Mouse (Mus musculus) MEL (cell line): Measurements from ENCODE around the gene Mcoln1. TPM values are rescaled to one million over a fixed set of nuclear protein-coding genes. Genes with fewer than 3 reads are reported as not detected.

Experiments
- DNase-seq: peaks from one replicate; pipeline ENCODE4 v3.0.0; 2011; ENCODE audit warnings: low read depth, low spot score
- H3K27ac ChIP-seq: 2 replicates; pipeline ENCODE4 v1.5.1; 2012; ENCODE audit warnings: low read depth, mild to moderate bottlenecking, control low read depth, low read length, moderate library complexity; ENCODE audit not compliant: control insufficient read depth
- H3K27me3 ChIP-seq, 2 experiments: fragments of 150-350 bp in 1 of 2; sonication (generic) in 1 of 2; 2 replicates each; pipeline ENCODE4 v1.6.1; 2012; ENCODE audit warnings: low read length in 2 of 2, mild to moderate bottlenecking in 2 of 2, improper control_type of control experiment in 1 of 2, moderate library complexity in 1 of 2; ENCODE audit not compliant: insufficient read depth in 2 of 2, control insufficient read depth in 1 of 2
- H3K36me3 ChIP-seq, 2 experiments: 2 replicates each; pipeline ENCODE4 v1.6.1; 2012 to 2014; ENCODE audit warnings: low read length in 2 of 2, improper control_type of control experiment in 1 of 2, inconsistent platforms in 1 of 2, mild to moderate bottlenecking in 1 of 2; ENCODE audit not compliant: insufficient read depth in 2 of 2, control insufficient read depth in 1 of 2
- H3K4me1 ChIP-seq, 2 experiments: fragments of 150-350 bp in 1 of 2; sonication (generic) in 1 of 2; 2 replicates each; pipeline ENCODE4 v1.6.1; 2012; ENCODE audit warnings: low read length in 2 of 2, improper control_type of control experiment in 1 of 2, mild to moderate bottlenecking in 1 of 2; ENCODE audit not compliant: insufficient read depth in 2 of 2, control insufficient read depth in 1 of 2
- H3K4me3 ChIP-seq, 2 experiments: fragments of 150-350 bp in 1 of 2; sonication (generic) in 1 of 2; 2 replicates each; pipeline ENCODE4 v1.5.1; 2012; ENCODE audit warnings: low read depth in 2 of 2, low read length in 2 of 2, mild to moderate bottlenecking in 2 of 2, moderate library complexity in 2 of 2, control low read depth in 1 of 2, improper control_type of control experiment in 1 of 2; ENCODE audit not compliant: control insufficient read depth in 1 of 2, insufficient read depth in 1 of 2
- H3K79me2 ChIP-seq: 2 replicates; pipeline ENCODE4 v1.6.1; 2012; ENCODE audit warnings: mild to moderate bottlenecking, low read length, moderate library complexity; ENCODE audit not compliant: control insufficient read depth, poor library complexity, insufficient read depth
- H3K9ac ChIP-seq: 2 replicates; pipeline ENCODE4 v1.6.1; 2012; ENCODE audit warnings: low read depth, mild to moderate bottlenecking, control low read depth, low read length, moderate library complexity; ENCODE audit not compliant: control insufficient read depth, poor library complexity, severe bottlenecking
- H3K9me3 ChIP-seq: fragments of 150-350 bp; sonication (generic); replicated peaks from 2 replicates; pipeline ENCODE4 v1.6.1; 2012; ENCODE audit warnings: mild to moderate bottlenecking, low read length, improper control_type of control experiment, moderate library complexity; ENCODE audit not compliant: insufficient read depth
- CTCF ChIP-seq, 3 experiments: IDR thresholded peaks in 2 of 3; conservative IDR thresholded peaks in 1 of 3; 2 replicates each; pipeline ENCODE4 v1.5.1; 2011 to 2012; ENCODE audit warnings: low read length in 3 of 3, low read depth in 2 of 3, mild to moderate bottlenecking in 2 of 3, improper control_type of control experiment in 1 of 3, inconsistent platforms in 1 of 3, mixed read lengths in 1 of 3, moderate library complexity in 1 of 3; ENCODE audit not compliant: control insufficient read depth in 1 of 3, insufficient read depth in 1 of 3, poor library complexity in 1 of 3, severe bottlenecking in 1 of 3
- E2F4 ChIP-seq: IDR thresholded peaks from 2 replicates; pipeline ENCODE4 v1.6.1; 2011; ENCODE audit warnings: low read depth, low read length, improper control_type of control experiment, borderline replicate concordance
- GABPA ChIP-seq: IDR thresholded peaks from 2 replicates; pipeline ENCODE4 v1.6.1; 2012; ENCODE audit warnings: low read depth, mild to moderate bottlenecking, inconsistent platforms, low read length, improper control_type of control experiment, moderate library complexity
- GATA1 ChIP-seq: IDR thresholded peaks from 2 replicates; pipeline ENCODE4 v1.6.1; 2011; ENCODE audit warnings: low read depth, low read length, improper control_type of control experiment
- HCFC1 ChIP-seq: IDR thresholded peaks from 2 replicates; pipeline ENCODE4 v1.6.1; 2012; ENCODE audit warnings: low read depth, mild to moderate bottlenecking, inconsistent platforms, low read length, improper control_type of control experiment, moderate library complexity
- MAZ ChIP-seq: IDR thresholded peaks from 2 replicates; pipeline ENCODE4 v1.6.1; 2012; ENCODE audit warnings: low read depth, mild to moderate bottlenecking, inconsistent platforms, low read length, improper control_type of control experiment
- MYC ChIP-seq: IDR thresholded peaks from 2 replicates; pipeline ENCODE4 v1.6.1; 2011; ENCODE audit warnings: low read depth, mild to moderate bottlenecking, low read length, improper control_type of control experiment, moderate library complexity
- NELFE ChIP-seq: IDR thresholded peaks from 2 replicates; pipeline ENCODE4 v1.6.1; 2011; ENCODE audit warnings: low read depth, low read length, improper control_type of control experiment
- NRF1 ChIP-seq: IDR thresholded peaks from 2 replicates; pipeline ENCODE4 v1.6.1; 2014; ENCODE audit warnings: low read depth, mild to moderate bottlenecking, inconsistent platforms, low read length, improper control_type of control experiment, moderate library complexity; ENCODE audit not compliant: poor library complexity, insufficient read depth, severe bottlenecking
- POLR2A ChIP-seq, 2 experiments: IDR thresholded peaks; 2 replicates each; pipeline ENCODE4 v1.6.1; 2011 to 2012; ENCODE audit warnings: low read length in 2 of 2, mild to moderate bottlenecking in 2 of 2, control low read depth in 1 of 2, improper control_type of control experiment in 1 of 2, low read depth in 1 of 2, moderate library complexity in 1 of 2; ENCODE audit not compliant: control insufficient read depth in 1 of 2, insufficient read depth in 1 of 2, poor library complexity in 1 of 2
- POLR2AphosphoS2 ChIP-seq: IDR thresholded peaks from 2 replicates; pipeline ENCODE4 v1.6.1; 2011; ENCODE audit warnings: low read length, improper control_type of control experiment
- SMC3 ChIP-seq: IDR thresholded peaks from 2 replicates; pipeline ENCODE4 v1.6.1; 2011; ENCODE audit warnings: low read depth, low read length, improper control_type of control experiment
- TAL1 ChIP-seq: IDR thresholded peaks from 2 replicates; pipeline ENCODE4 v1.6.1; 2012; ENCODE audit warnings: mild to moderate bottlenecking, inconsistent platforms, low read length, moderate library complexity, mixed read lengths
- TBP ChIP-seq: IDR thresholded peaks from 2 replicates; pipeline ENCODE4 v1.8.0; 2011; ENCODE audit warnings: low read depth, low read length, improper control_type of control experiment
- TCF12 ChIP-seq: IDR thresholded peaks from 2 replicates; pipeline ENCODE4 v1.6.1; 2014; ENCODE audit warnings: low read depth, mild to moderate bottlenecking, inconsistent platforms, low read length, improper control_type of control experiment, moderate library complexity
- ZKSCAN1 ChIP-seq: IDR thresholded peaks from 2 replicates; pipeline ENCODE4 v1.6.1; 2012; ENCODE audit warnings: low read depth, mild to moderate bottlenecking, inconsistent platforms, low read length, improper control_type of control experiment, moderate library complexity
- ZMIZ1 ChIP-seq: IDR thresholded peaks from 2 replicates; pipeline ENCODE4 v1.6.1; 2012; ENCODE audit warnings: low read depth, mild to moderate bottlenecking, inconsistent platforms, low read length, improper control_type of control experiment, moderate library complexity
- ZNF384 ChIP-seq: IDR thresholded peaks from 2 replicates; pipeline ENCODE4 v1.6.1; 2012; ENCODE audit warnings: low read depth, mild to moderate bottlenecking, inconsistent platforms, low read length, improper control_type of control experiment
- polyA plus RNA-seq, 2 experiments: library from polyadenylated mRNA; stranded (reverse) in 1 of 2; unstranded in 1 of 2; fragments of >175 nt in 1 of 2; fragments of >200 nt in 1 of 2; gene quantifications; 2 replicates each; pipeline versions ENCODE4 v1.2.1 to v1.2.4; 2012; ENCODE audit warnings: low replicate concordance in 2 of 2, low read depth in 1 of 2; ENCODE audit not compliant: insufficient read length in 2 of 2, insufficient read depth in 1 of 2, missing spikeins in 1 of 2
- total RNA-seq: library from RNA; depleted of rRNA; stranded (reverse); fragments of 300-350 nt; gene quantifications from 2 replicates; pipeline ENCODE4 v1.2.3, GENCODE M21; 2012

Mcoln1 gene
- total and polyA plus RNA-seq, 3 experiments = 18.0 to 47.6 TPM; not detected in 1

DNA sequence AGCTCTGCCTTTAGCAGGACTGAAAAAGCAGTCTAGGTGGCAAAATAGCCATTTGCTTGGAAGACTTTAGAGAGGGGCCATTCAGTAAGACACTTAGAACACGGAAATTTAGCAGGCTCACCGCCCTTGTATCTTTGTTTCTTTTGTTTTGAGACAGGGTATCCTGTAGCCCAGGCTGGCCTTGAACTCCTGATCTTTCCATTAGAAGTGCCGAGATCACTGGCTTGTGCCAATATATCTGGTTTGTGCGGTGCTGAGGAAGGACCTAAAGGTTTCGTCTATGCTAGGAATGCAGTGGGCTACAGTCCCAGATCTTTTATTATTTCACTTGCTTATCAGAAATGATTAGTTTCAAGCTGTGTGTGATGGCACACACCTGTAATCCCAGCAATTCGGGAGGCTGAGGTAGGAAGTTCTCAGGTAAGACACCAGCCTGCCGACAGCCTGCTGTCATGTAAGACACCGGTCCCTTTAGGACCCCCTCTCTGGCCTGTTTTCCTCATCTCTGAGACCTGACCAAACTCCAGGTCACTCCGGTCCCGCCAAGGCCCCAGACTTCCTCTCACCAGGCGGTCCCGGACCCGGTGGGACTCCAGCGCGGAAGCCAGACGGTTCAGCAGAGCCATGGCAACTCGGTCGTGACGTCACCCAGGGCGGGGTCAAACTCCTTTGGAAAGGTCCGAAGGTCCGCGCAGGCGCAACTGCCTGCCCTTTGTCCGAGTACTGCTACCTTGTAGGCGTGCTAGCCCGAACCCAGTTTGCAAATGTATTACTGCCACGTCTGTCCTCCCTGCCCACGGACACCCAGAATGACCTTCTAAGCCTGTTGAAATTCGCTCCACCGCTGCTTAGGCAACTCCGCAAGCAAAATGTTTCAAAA, 33.0 kb upstream of the Mcoln1 start, which contains the start of gene Pex11g:
Gene Pex11g, minus strand, starts transcription at position 675 of the 880 bp plus-strand sequence.
- DNase-seq = peak; percentile 88
- H3K4me1 ChIP-seq = peaks cover 0 to 14% of the 10 kb centered on the region in 2 experiments; a peak in 2 of 4 replicates
- H3K27me3 ChIP-seq = no peaks in the 10 kb centered on the region
- peak within 1 kb of the TSS; percentile 70 to 89 for H3K4me3 ChIP-seq
- TF ChIP-seq HCFC1 = 0 out of 2 replicates have a peak, but pooled peaks have one; percentile 46
- TF ChIP-seq SMC3 = no peak
- no peak for TF ChIP-seq CTCF (IDR thresholded peaks at IDR 0.05 in 2 of 3, conservative IDR thresholded peaks at IDR 0.05 in 1 of 3; ENCODE audit: control insufficient read depth in 1 of 3, insufficient read depth in 1 of 3, low read depth in 2 of 3, low read length in 3 of 3, poor library complexity in 1 of 3, severe bottlenecking in 1 of 3)
- no peak for TF ChIP-seq E2F4
- TF ChIP-seq TCF12 = no peak
- TF ChIP-seq MAZ = no peak
- TF ChIP-seq NRF1 = peak; percentile 75
- 0 out of 2 replicates have a peak, but pooled peaks have one; percentile 17 for TF ChIP-seq TBP
- TF ChIP-seq TAL1 = no peak
- no peak for TF ChIP-seq POLR2AphosphoS2
- TF ChIP-seq POLR2A (IDR thresholded peaks at IDR 0.05; ENCODE audit: control insufficient read depth in 1 of 2, insufficient read depth in 1 of 2, low read depth in 1 of 2, low read length in 2 of 2, poor library complexity in 1 of 2) = peak; percentile 22 to 62; a peak in 2 of 4 replicates
- no peak for TF ChIP-seq GABPA
- TF ChIP-seq NELFE = peak; percentile 55
- TF ChIP-seq ZMIZ1 = 0 out of 2 replicates have a peak, but pooled peaks have one; percentile 18
- no peak for TF ChIP-seq GATA1
- TF ChIP-seq ZKSCAN1 = no peak
- no peaks in the 10 kb centered on the region; the same call in 1 of the 2 replicates for H3K79me2 ChIP-seq
- no peak within 1 kb of the TSS for H3K27ac ChIP-seq
- peaks cover 0 to 7% of the 10 kb centered on the region in 2 experiments; a peak in 1 of 4 replicates for H3K36me3 ChIP-seq
- H3K9ac ChIP-seq = peak within 1 kb of the TSS; percentile 63
- H3K9me3 ChIP-seq = no peaks in the 10 kb centered on the region

DNA sequence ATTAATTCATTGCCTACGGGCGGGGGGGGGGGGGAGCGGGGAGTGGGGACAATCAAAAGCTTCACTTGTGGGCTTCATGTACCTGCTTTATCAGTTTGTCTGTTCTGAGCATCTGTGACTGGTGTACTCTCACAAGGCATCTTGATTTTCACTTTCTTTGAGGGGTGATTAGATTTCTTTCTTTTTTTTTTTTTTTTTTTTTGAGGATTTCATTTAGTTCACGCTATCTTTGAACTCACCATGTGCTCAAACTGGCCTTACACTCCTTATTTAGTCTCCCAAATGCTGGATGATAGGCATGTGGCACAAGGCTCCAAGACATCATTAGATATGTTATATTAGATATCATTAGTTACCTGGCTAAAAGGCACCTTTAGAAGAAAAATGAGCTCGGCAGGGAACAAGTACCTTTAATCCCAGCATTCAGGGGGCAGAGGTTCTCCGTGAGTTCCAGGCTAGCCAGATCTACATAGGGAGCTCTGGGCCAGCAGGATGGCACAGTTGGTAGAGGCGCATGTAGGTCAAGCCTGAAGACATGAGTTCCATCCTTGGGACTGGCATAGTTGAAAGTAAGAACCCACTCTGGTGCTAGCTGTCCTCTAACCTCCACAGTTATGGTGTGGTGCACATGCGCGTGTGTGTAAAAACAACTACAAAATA, 32.2 kb upstream of the Mcoln1 start:
- peak; percentile 28 for DNase-seq
- H3K79me2 ChIP-seq = no peaks in the 10 kb centered on the region; the same call in 1 of the 2 replicates
- H3K4me3 ChIP-seq = peak overlapping the region; percentile 70 to 89
- H3K9me3 ChIP-seq = no peaks in the 10 kb centered on the region
- no peaks in the 10 kb centered on the region for H3K27me3 ChIP-seq
- TF ChIP-seq MYC (peak; percentile 43; the same call in 1 of the 2 replicates), ZNF384 (peak; percentile 68), POLR2A (IDR thresholded peaks at IDR 0.05; ENCODE audit: control insufficient read depth in 1 of 2, insufficient read depth in 1 of 2, low read depth in 1 of 2, low read length in 2 of 2, poor library complexity in 1 of 2) (no peak)
- peaks cover 0 to 14% of the 10 kb centered on the region in 2 experiments; a peak in 2 of 4 replicates for H3K4me1 ChIP-seq
- no peak overlapping the region for H3K27ac ChIP-seq
- H3K9ac ChIP-seq = peak overlapping the region; percentile 63
- peaks cover 0 to 7% of the 10 kb centered on the region in 2 experiments; a peak in 1 of 4 replicates for H3K36me3 ChIP-seq
